In the genomic region with DNA sequence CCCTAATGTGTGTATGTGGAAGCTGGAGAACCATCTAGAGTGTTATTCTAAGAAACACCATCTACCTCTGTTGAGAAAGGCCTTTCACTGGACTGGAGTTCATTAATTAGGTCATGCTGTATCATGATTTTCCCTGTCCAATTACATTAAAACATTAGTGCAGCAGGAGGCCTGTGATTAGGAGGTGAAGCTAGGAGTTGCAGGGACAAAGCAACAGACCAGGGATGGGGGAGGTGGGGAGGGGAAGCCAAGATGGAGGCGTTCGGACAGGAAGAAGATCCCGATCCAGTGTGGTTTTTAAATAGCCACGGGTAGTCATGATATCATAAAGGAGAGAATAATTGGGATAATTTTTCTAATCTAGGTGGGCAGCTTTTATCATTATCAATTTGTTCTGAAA, we compare ENCODE assay signal across 29 mouse cellular contexts. TPM values are rescaled to one million over a fixed set of nuclear protein-coding genes. Genes with fewer than 3 reads are reported as not detected.
DNase-seq lines count a peak whose midpoint lies in the region; ATAC-seq lines count a peak whose summit lies in the region.
"Had no signal": no experiment of that assay in that cellular context is flagged by ENCODE, and none has a peak within 500 bp of the region (broad histone marks: within the 10 kb centered on the region; RNA-seq: fewer than 3 reads in every experiment).

No protein-coding gene starts in this region.

- no peak overlapping the region for H3K4me3 ChIP-seq in liver, embryonic 11.5 days (ENCODE audit: low read depth, low read length)
- H3K4me3 ChIP-seq: embryonic facial prominence, embryonic 13.5 days; embryonic facial prominence, embryonic 15.5 days; erythroblast, embryonic 14.5 days; forebrain, embryonic 10.5 days; forebrain, embryonic 12.5 days had no signal

- H3K9me3 ChIP-seq in liver, embryonic 11.5 days (ENCODE audit: control insufficient read depth, low read length), result no peaks in the 10 kb centered on the region
- H3K9me3 ChIP-seq: embryonic facial prominence, embryonic 13.5 days; embryonic facial prominence, embryonic 15.5 days; forebrain, embryonic 10.5 days; forebrain, embryonic 12.5 days; G1E had no signal

- no peaks in the 10 kb centered on the region for H3K27me3 ChIP-seq in liver, embryonic 11.5 days (replicated peaks; ENCODE audit: control insufficient read depth, insufficient read depth, low read length)
- H3K27me3 ChIP-seq: CH12.LX; embryonic facial prominence, embryonic 13.5 days; embryonic facial prominence, embryonic 15.5 days; forebrain, embryonic 12.5 days; Patski had no signal

- WGBS in liver, embryonic 11.5 days, result 86% methylated on average over 4 of the region's 4 CpGs

- intact Hi-C loops in heart, postnatal 36 days (cut with DNase I), result no loop called here

- no peak for ATAC-seq in liver, embryonic 11.5 days (replicated peaks; ENCODE audit: low FRiP score)
- ATAC-seq: activated CD4-positive, CD25-positive, alpha-beta regulatory T cell, adult 4 months; CD4-positive, CD25-positive, alpha-beta regulatory T cell, adult 4 months; forebrain, embryonic 14.5 days; forebrain, embryonic 16.5 days; Patski had no signal

- peak; percentile 74 for DNase-seq in heart, adult 11 months
- DNase-seq in heart, postnatal 36 days, result no peak
- peak; percentile 30 for DNase-seq in retina, embryonic 14.5 days (ENCODE audit: low spot score)
- DNase-seq in cerebellum, adult 8-10 months, result no peak
- no peak for DNase-seq in liver, embryonic 11.5 days (ENCODE audit: low spot score)
- DNase-seq: adrenal gland, adult 8-10 months; adrenal gland, postnatal 14 days; adrenal gland, postnatal 36 days; B cell, adult 2 months; cerebellum, adult 11-12 months; cerebellum, adult 2 months; cerebellum, adult 9-11 months; cerebellum, postnatal 14 days; cerebellum, postnatal 36 days; embryo, embryonic 11 days had no signal

- no peak overlapping the region for H3K27ac ChIP-seq in liver, embryonic 11.5 days (ENCODE audit: low read depth, low read length)
- H3K27ac ChIP-seq: embryonic facial prominence, embryonic 13.5 days; embryonic facial prominence, embryonic 15.5 days; forebrain, embryonic 10.5 days; forebrain, embryonic 12.5 days had no signal

- no peak overlapping the region for H3K4me2 ChIP-seq in liver, embryonic 11.5 days
- H3K4me2 ChIP-seq: embryonic facial prominence, embryonic 13.5 days; embryonic facial prominence, embryonic 15.5 days; forebrain, embryonic 12.5 days had no signal

- no peaks in the 10 kb centered on the region for H3K4me1 ChIP-seq in liver, embryonic 11.5 days (replicated peaks; ENCODE audit: control insufficient read depth, insufficient read depth, low read length)
- H3K4me1 ChIP-seq: embryonic facial prominence, embryonic 13.5 days; embryonic facial prominence, embryonic 15.5 days; forebrain, embryonic 10.5 days; forebrain, embryonic 12.5 days had no signal

- H3K9ac ChIP-seq in liver, embryonic 11.5 days (ENCODE audit: low read depth, low read length), result no peak overlapping the region
- H3K9ac ChIP-seq: embryonic facial prominence, embryonic 13.5 days; embryonic facial prominence, embryonic 15.5 days; forebrain, embryonic 12.5 days had no signal

- H3K36me3 ChIP-seq in liver, embryonic 11.5 days (ENCODE audit: control insufficient read depth, insufficient read depth, low read length), result no peaks in the 10 kb centered on the region
- H3K36me3 ChIP-seq: embryonic facial prominence, embryonic 13.5 days; embryonic facial prominence, embryonic 15.5 days; forebrain, embryonic 10.5 days; forebrain, embryonic 12.5 days; G1E had no signal

RNA-seq across cellular contexts. Expression of gene 4930455H04Rik, which starts 51.1 kb away (rescaled TPM):
- total RNA-seq in heart, postnatal 36 days (2021), result not detected
- polyA plus RNA-seq in liver, embryonic 11.5 days (2014; fragmentation: Nextera tagmentation; extraction: Ambion mirVana), result not detected in 2 replicates
- total RNA-seq: adrenal gland, adult 8-10 months; adrenal gland, postnatal 14 days; CH12.LX; common myeloid progenitor, adult 5-6 weeks; G1E had no signal
- polyA plus RNA-seq: activated CD4-positive, CD25-positive, alpha-beta regulatory T cell, adult 4 months; CD4-positive, CD25-positive, alpha-beta regulatory T cell, adult 4 months; cerebellum, adult 2 months; embryonic facial prominence, embryonic 11.5 days; embryonic facial prominence, embryonic 13.5 days; embryonic facial prominence, embryonic 15.5 days; erythroblast, embryonic 14.5 days; forebrain, embryonic 10.5 days; forebrain, embryonic 12.5 days; forebrain, embryonic 14.5 days; forebrain, embryonic 16.5 days; G1E; Patski had no signal

RNA-seq across cellular contexts. Expression of gene Palmd, which starts 51.8 kb away (rescaled TPM):
- total RNA-seq in heart, postnatal 36 days (2021), result 10 to 100 TPM; 47.0 to 64.1 TPM
- polyA plus RNA-seq in liver, embryonic 11.5 days (2014; fragmentation: Nextera tagmentation; extraction: Ambion mirVana), result 4.6 and 4.8 TPM in 2 replicates
- total RNA-seq: CH12.LX; common myeloid progenitor, adult 5-6 weeks had no signal
- polyA plus RNA-seq: activated CD4-positive, CD25-positive, alpha-beta regulatory T cell, adult 4 months; erythroblast, embryonic 14.5 days; G1E had no signal

RNA-seq across cellular contexts. Expression of gene Frrs1, which starts 57.8 kb away (rescaled TPM):
- total RNA-seq in heart, postnatal 36 days (2021), result 1 to 10 TPM; 2.7 to 5.0 TPM
- 66.7 and 73.0 TPM in 2 replicates for polyA plus RNA-seq in liver, embryonic 11.5 days (2014; fragmentation: Nextera tagmentation; extraction: Ambion mirVana)

Comparison
In these comparisons a context has a peak if more than half of its experiments do, and no peak if none do; other contexts are left out.
1. DNase-seq: peak in heart, adult 11 months (single experiment) and retina, embryonic 14.5 days (single experiment); none in heart, postnatal 36 days (0 of 2), cerebellum, adult 8-10 months (single experiment) and liver, embryonic 11.5 days (single experiment).